Mouse (Mus musculus): ENCODE measurements around the gene Gm49352. TPM values are rescaled to one million over a fixed set of nuclear protein-coding genes. Genes with fewer than 3 reads are reported as not detected.
"Not testable (repeated sequence)": the region's sequence is repeated elsewhere in the genome, so short reads cannot be mapped to it uniquely, and the experiment has no call there.

The Gm49352 gene
- polyA plus RNA-seq (2015; fragmentation: Nextera tagmentation; extraction: Ambion mirVana) = not detected in 2 replicates

DNA sequence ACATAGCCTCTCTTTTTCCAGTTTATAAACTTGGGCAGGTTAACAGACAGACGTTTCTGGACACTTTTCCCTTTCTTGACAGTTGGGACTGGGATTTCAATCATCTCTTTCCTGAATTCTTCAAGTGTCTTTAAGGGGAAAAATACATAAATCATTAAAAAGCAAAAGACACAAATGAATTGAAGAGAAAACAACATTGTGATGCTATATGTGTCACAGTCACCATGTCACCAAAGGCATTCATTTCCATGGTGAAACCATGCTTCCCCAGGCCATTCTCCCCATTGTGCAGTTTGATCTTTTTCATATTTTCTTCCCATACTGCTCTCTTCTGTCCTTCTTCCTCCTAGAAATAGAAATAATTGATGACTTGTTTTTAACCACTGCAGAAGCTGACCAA lies at the start of gene Gm49352:
Gene Gm49352, minus strand, starts transcription at position 101 of the 400 bp plus-strand sequence.
- not testable (repeated sequence) for DNase-seq (ENCODE audit: low spot score)

DNA sequence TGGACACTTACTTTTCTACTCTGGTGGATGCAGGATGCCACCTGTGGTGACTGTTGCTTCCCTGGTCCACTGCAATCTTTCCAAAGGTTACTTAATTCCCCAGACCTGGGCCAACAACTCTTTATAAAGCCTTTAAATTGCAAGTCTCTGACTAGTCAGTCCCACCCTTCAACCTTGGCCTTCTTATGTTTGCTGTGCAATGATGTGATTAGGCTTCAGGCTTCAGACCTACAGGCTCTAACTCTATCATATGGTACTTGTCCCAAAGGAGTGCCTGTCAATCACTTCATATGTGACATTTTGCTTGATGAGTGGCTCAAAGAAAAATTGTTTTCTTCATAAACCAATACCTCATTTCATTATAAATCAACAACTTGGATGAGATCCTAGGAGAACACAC lies 2.1 kb upstream of the Gm49352 start, which contains the start of gene Cts3:
Gene Cts3, minus strand, starts transcription at position 101 of the 400 bp plus-strand sequence.
- no peak for DNase-seq (ENCODE audit: low spot score)

DNA sequence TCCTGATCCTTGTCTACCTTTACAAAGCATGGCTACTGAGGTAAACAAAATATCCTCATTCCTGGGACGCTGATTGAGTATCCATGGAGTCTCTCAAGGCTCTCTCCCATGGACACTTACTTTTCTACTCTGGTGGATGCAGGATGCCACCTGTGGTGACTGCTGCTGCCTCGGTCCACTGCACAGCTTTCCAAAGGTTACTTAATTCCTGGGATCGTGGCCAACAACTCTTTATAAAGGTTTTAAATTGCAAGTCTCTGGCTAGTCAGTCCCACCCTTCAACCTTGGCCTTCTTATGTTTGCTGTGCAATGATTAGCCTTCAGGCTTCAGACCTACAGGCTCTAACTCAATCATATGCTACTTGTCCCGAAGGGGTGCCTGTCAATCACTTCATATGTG lies 26.3 kb downstream of the Gm49352 start, which contains the start of gene Ctsm:
Gene Ctsm, minus strand, starts transcription at position 209 of the 400 bp plus-strand sequence.
- no peak for DNase-seq (ENCODE audit: low spot score)

Other genes with a start within 250 kb of the Gm49352 start
- gene Cts7, start 210.0 kb downstream of the Gm49352 start, polyA plus RNA-seq (2015; fragmentation: Nextera tagmentation; extraction: Ambion mirVana) = not detected in 2 replicates
- not detected in 2 replicates for gene Ctsm, start 26.3 kb downstream of the Gm49352 start, polyA plus RNA-seq (2015; fragmentation: Nextera tagmentation; extraction: Ambion mirVana)
- not detected in 2 replicates for gene Cts3, start 2.0 kb upstream of the Gm49352 start, polyA plus RNA-seq (2015; fragmentation: Nextera tagmentation; extraction: Ambion mirVana)

All from thymus, postnatal 0 days (tissue).